Mouse (Mus musculus): ENCODE results near the gene Strip1.

GRCm38 (mm10) chr3:107655491-107655890 is 24.0 kb upstream of the Strip1 start:
- TF ChIP-seq TAL1 (IDR thresholded peaks at IDR 0.05; ENCODE audit: low read length) = no peak
- TF ChIP-seq GATA1 (IDR thresholded peaks at IDR 0.05; ENCODE audit: low read length) = no peak

Data from erythroblast, embryonic 14.5 days (primary cell).